Mouse (Mus musculus) lung, postnatal 14 days (tissue): ENCODE measurements at regions not wholly inside any gene's neighbourhood (a gene's known extent, or its start where the extent isn't known, plus 50 kb on each side); places are given as distances from the start of the nearest gene placed in this dataset.

Source experiments
- DNase-seq: peaks from one replicate; pipeline ENCODE4 v3.0.0; 2021

GRCm38 (mm10) chr9:94589672-94590071 lies 51.8 kb upstream of the 1190002N15Rik start:
- no peak for DNase-seq

GRCm38 (mm10) chr9:94604993-94605392 lies 64.7 kb upstream of the Slc9a9 start:
- DNase-seq: no peak

DNA sequence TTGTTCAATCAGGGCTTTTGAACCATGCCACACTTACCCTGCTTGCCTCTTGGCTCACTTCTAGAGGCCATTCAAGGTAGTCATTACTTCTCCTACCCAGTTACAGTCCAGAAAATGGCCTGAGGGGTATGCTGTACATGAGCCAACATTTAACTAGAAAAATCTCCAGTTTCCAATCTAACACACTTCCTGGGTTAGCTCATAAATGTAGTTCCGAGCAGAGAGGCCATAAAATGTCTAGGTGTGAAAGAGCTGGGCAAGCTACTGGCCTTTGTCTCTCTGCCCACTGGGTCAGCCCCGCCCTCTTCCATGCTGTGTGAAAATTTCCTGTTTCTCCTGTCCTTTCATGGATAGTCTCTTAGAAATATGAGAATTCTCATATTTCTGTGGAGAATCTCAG lies 63.3 kb upstream of the Slc9a9 start:
- DNase-seq: no peak

GRCm38 (mm10) chr9:94607011-94607749 lies 62.5 kb upstream of the Slc9a9 start:
- DNase-seq: no peak

DNA sequence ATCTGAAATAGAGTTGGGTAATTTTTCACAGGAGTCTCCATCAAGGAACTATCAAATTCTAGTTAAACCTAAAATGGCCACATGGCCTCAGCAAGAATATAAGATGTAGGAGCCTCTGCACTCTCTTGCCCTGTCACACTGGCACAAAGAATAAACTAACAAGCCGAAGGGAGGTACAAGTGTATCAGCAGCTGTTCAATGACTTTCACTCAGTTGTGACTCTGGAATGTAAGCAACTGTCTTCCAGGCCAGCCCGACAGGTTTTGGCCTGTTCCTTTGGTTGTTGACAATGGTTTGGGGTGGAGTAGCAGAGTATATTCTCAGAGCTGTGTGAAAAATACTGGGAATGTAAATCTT lies 62.0 kb upstream of the Slc9a9 start:
- no peak for DNase-seq

DNA sequence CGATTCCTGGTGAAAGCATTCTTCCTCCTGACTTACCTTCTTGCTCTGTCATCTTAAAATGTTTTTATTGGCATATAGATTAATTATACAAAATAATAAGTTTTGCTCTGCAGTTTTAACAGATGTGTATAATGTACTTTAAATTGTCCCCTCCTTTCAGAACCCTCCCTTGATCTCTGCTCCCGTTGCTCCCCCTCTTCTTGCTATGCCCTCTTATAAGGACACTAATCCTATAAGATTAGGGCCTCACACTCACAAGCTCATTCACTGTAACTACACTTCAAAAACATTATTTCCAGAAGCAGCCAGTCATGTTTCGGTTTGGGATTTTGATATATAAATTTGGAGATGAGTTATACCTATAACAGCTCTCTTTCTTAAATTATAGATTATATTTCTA lies 59.6 kb upstream of the Slc9a9 start:
- no peak for DNase-seq

- DNase-seq: no peak
Measured at GRCm38 (mm10) chr9:94610600-94611337, 58.9 kb upstream of the Slc9a9 start.

GRCm38 (mm10) chr9:94613891-94614671 lies 55.6 kb upstream of the Slc9a9 start:
- DNase-seq: peak; percentile 57

DNA sequence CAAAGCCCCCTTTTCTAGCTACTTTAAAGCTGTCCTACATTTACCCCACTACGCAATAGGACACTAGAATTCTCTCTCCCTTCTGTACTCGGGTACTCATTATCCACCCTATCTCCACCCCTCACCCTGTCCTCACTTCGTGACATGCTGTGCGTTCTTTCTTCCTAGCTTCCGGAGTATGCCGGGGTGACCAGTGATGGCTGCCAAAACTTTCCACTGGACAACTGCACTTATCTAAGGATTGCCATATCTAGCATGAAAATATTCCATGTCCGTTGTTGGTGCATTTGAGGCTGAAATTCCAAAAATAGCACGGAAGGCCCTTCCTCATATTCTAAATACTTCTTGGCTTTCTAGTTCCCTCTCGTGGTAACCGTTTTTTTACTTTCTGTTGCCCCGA lies 54.5 kb upstream of the Slc9a9 start:
- DNase-seq: no peak

- DNase-seq: no peak
Measured at GRCm38 (mm10) chr9:94618079-94618786, 51.5 kb upstream of the Slc9a9 start.
